Mouse (Mus musculus) cerebellum, adult 9-10 months (tissue): ENCODE data around the gene Sez6l2.

Experiments
- DNase-seq: peaks from one replicate; pipeline ENCODE4 v3.0.0; 2022

Sez6l2 gene

GRCm38 (mm10) chr7:127009307-127010085, 59.1 kb downstream of the Sez6l2 start:
- peak; percentile 79 for DNase-seq

- DNase-seq: no peak
Measured at GRCm38 (mm10) chr7:127011051-127011450, 60.7 kb downstream of the Sez6l2 start.

GRCm38 (mm10) chr7:127011717-127012116, 61.4 kb downstream of the Sez6l2 start:
- DNase-seq: peak; percentile 64

GRCm38 (mm10) chr7:127012374-127012773, 62.0 kb downstream of the Sez6l2 start:
- DNase-seq: peak; percentile 56

- no peak for DNase-seq
Measured at GRCm38 (mm10) chr7:127012845-127013244, 62.5 kb downstream of the Sez6l2 start.

- DNase-seq: peak; percentile 62
Measured at GRCm38 (mm10) chr7:127013385-127013784, 63.0 kb downstream of the Sez6l2 start.

- peak; percentile 78 for DNase-seq
Measured at GRCm38 (mm10) chr7:127014320-127014719, 64.0 kb downstream of the Sez6l2 start, which contains the start of gene Mvp. TSS of gene Mvp (minus strand) at chr7:127014621.

GRCm38 (mm10) chr7:127014993-127015392, 64.6 kb downstream of the Sez6l2 start:
- DNase-seq: peak; percentile 53

- peak; percentile 87 for DNase-seq
Measured at GRCm38 (mm10) chr7:127016081-127016480, 65.7 kb downstream of the Sez6l2 start.

- no peak for DNase-seq
Measured at GRCm38 (mm10) chr7:127016481-127016485, 65.9 kb downstream of the Sez6l2 start, which contains the start of gene Pagr1b. TSS of gene Pagr1b (minus strand) at chr7:127016484.

- no peak for DNase-seq
Measured at GRCm38 (mm10) chr7:127016486-127016938, 66.1 kb downstream of the Sez6l2 start.

- DNase-seq: peak; percentile 99
Measured at GRCm38 (mm10) chr7:127016971-127017949, 66.9 kb downstream of the Sez6l2 start, which contains the start of gene Pagr1a. TSS of gene Pagr1a (minus strand) at chr7:127017352.

GRCm38 (mm10) chr7:127017950-127018345, 67.6 kb downstream of the Sez6l2 start:
- no peak for DNase-seq

- DNase-seq: peak; percentile 68
Measured at GRCm38 (mm10) chr7:127018416-127019305, 68.3 kb downstream of the Sez6l2 start.

GRCm38 (mm10) chr7:127019306-127019960, 69.1 kb downstream of the Sez6l2 start:
- peak; percentile 63 for DNase-seq

- DNase-seq: peak; percentile 75
Measured at GRCm38 (mm10) chr7:127020031-127020430, 69.7 kb downstream of the Sez6l2 start.
